Mouse (Mus musculus) layer of hippocampus, adult 8-10 months (tissue): Measurements from ENCODE around the gene Ggcx. TPM values are rescaled to one million over a fixed set of nuclear protein-coding genes. Genes with fewer than 3 reads are reported as not detected.
A peak's percentile ranks its signal among the peaks of the same experiment; 100 is the strongest.
"Not testable (repeated sequence)": the region's sequence is repeated elsewhere in the genome, so short reads cannot be mapped to it uniquely, and the experiment has no call there.

Experiments used
- DNase-seq, 2 experiments: peaks; one replicate each; pipeline ENCODE4 v3.0.0; 2022; ENCODE audit warnings: low spot score in 2 of 2
- total RNA-seq, 4 experiments: library from RNA; stranded (reverse); gene quantifications; 2 replicates each; pipeline ENCODE4 v1.2.4; 2022

The Ggcx gene
- total RNA-seq, 4 experiments from 2014 or later, result 24.5 to 33.3 (median 28.5) TPM

DNA sequence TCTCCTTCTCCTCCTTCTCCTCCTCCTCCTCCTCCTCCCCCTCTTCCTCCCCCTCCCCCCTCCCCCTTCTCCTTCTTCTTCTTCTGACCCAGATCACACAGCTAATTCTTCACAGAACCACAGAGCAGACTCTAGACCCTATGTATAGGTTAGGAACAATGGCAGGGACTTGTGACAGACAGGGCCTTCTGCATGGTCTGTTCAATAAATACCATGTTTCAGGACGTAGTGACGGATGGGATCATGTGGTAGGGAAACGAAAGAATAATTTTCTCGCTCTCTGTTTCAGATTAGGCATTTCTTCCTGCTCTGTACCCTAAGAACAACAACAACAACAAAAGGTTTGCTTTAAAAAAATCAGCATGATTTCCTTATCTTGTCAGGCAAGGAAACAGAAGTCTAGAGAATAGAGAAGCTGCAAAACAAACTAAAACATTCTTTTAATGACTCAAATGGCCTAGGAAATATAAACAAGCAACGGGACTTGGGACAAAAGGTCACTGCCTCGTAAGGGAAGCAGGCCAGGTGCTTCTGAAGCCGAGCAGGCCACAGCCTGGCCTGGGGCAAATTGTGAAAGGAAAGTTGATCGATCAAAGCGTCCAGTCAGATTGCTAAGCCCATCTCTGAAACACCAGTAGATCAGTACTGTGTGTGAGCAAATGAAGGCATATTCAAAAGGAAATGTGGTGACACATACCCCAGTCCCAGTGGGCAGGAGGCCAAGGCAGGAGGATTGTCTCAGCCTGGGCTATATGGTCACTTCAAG lies 46.1 kb downstream of the Ggcx start:
- no peak for DNase-seq

DNA sequence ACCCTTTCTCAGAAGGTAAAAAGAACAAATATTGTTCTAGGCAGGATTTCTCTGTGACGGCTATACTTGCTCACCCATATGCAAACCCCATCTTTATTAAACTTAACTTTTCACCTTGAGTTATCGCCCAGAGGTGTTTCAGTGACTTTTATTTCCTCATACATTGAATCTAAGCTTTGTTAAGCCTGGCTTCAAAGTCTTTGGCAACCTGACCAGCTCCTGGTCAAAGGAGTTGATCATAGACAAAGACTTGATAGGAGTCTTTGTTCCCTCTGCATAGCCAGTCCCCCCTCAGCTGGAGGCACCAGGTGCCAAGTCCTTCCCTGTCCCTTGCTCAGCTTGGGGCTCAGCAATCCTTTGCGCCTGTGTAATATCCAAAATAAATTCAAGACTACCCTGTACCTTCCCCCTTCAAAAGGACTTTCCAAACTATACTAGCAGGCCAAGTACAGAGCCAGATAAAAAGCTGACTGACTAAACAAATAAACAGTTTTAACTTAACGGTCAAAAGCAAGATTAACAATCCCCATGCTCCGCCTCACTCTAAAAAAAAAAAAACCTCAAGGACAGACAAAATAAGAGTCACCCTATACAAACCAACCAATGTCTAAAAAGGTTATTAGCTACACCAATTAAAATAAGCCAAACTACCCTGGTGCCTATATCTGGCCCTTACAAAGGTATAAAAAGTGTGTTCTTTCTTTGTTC lies 48.6 kb downstream of the Ggcx start:
- not testable (repeated sequence) for DNase-seq

DNA sequence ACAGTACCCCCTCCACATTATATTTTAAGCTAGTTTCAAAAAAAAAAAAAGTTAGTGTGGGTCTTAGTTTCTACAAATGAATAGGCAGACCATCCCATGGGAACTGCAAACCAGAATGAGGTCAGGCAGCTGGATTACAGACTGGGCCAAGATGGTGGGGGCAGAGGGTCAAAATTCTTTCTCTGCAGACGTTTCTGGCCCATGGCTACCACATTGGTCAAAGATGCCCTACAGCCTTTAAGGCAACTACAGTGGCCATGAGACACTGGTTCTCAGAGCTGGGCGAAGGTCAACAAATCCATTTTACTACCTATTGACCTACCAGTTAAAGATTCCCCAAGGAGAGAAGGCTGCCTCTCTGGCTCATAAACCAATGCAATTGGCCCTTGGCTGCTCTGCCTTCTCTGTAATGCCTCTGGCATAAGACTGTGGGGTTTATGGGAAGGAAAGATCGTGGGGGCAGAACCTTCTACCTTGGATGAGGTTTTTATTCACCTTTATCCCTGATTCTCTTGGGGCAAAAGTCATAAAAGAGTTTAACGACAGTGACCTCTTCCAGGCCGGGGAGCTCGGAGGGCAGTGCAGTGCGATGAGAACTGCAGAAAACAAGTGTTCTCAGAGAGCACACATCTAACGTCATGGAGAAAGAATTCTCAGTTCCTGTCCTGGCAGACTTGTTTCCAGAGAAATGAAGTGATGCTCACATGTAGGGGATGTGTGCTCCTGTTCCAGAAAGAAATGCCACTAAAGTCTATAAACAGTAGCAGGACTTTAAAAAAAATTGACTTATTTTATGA lies 51.5 kb downstream of the Ggcx start:
- DNase-seq, result no peak

DNA sequence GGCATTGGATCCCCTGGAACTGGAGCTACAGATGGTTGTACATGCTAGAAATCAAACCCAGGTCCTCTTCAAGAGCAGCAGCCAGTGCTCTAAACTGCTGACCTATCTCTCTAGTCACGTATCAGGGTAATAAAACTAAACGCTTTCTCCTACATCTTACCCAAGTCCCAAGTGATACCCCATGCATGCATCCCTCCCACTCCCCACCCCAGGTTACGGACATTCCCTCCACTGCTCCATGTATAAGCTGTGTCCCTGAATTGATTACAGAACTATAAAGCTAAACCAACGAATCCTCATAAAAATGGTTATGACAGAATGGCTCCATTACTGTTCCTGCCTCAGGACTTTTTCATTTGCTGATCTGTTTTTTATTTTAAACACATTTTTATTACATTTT lies 52.1 kb downstream of the Ggcx start:
- no peak for DNase-seq

DNA sequence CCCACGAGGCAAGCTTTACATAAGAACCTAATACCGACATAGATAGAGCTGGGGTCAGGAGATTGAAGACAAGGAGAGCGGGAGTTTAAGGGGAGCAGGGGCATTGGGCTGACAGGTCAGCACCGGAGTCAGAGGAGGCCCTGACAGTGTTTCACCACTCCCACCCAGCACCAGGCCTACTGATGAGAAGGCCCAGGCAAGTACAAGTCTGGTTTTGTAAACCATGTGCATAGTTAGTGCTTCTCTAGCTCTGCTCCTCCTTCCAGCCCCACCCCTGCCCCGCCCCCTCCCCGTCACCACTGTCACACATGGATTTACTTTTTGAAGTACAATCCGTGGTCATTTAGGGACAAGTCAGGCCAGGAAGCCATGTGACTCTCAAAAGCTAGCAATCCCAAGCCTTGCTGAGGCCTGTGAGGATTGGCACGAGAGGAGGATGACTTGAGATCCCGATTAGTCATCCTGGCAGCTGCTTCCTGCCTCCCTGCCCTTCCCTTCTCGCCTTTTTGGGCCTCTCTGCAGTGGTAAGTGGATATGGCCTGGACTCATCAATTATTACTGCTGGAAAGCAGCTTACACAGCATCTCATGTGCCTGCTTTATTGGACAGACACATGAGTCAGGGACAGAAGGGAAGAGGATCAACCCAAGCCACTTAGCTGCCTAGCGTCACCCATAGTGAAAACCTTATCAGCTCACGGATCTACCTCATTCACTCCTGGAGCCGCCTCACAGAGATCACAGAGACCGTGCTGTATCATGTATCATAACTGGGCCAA lies 59.3 kb downstream of the Ggcx start:
- DNase-seq, result no peak

DNA sequence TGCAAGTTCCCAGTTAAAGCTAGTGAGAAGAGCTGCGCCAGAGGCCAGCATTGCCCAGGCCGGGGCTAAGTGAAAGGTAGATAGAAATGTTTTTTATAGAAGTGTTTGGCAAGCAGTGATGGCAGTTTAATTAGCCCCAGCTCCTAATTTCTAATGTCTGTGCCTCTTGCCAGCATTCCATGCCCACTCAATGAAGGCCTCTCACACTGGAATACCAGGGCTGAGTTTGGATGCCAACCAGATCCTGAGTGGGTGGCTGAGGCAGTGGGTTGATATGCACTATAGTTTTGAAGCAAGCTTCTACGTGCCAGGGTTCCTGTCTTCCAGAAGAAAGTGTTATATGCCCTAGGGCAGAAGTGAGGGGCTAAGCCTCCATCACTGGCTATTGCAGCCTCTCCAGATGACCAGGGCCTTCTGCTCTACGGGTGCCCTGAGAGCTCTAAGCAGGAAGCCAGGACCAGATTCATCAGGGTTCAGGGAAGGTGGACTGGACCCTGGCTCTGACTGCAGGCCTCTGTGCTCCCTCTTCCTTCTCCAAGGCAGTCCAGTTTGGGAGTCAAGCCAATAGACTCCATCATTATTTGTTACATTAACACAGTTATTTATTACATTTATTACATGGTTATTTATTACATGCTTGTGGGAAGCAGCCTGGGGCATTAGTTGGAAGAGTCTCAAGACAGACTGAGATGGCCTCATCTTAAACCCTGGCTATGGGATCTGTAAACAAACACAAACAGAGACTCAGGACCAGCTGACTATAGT lies 61.3 kb downstream of the Ggcx start:
- peak; percentile 51 to 52 for DNase-seq

DNA sequence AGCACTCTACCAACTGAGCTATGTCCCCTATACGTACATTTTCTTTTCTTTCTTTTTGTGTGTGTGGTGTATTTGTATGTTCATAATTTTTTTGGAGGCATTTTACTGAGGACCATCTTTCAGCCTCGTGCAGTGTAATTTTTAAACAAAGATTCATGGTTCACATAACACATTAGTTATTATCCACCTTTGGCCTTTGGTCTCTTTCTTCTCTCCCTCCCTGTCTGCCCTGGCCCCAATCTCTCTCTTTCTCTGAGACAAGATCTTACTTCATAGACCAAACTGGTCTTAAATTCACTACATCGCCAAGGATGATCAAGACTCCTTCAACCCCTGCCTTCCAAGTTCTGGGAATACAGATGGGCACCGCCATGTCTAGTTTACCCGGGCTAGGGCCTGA lies 62.7 kb downstream of the Ggcx start:
- no peak for DNase-seq

DNA sequence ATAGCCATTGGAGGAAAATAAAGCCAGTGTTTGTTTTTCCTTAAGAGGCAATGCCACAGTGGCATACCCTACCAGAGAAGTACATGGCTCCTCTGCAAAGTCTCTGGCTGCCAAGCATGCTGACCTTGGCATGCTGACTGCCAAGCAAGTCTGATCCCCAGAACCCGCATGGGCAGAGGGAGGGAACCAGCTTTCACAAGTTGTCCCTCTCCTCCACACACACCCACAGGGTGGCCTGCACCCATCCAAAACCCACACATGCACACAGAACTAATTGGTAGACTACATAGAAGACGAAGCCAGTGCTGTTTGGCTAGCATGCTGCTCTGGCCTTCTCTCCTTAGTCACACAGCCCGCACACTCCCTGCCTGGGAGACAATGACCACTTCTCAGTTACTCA lies 63.5 kb downstream of the Ggcx start:
- DNase-seq, result no peak

DNA sequence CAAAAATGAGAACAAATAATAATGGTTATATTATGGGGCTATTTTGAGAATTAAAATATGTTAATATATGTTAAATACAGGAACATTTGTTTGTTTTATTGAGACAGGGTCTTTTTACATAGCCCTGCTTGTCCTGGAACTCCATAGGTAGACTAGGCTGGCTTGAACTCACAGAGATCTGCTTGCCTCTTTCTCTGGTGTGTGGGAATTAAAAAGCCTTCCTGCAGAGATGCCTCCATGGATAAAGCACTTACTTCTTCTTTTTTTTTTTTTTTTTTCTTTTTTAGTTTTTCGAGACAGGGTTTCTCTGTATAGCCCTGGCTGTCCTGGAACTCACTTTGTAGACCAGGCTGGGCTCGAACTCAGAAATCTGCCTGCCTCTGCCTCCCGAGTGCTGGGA lies 64.6 kb downstream of the Ggcx start:
- DNase-seq, result not testable (repeated sequence)

DNA sequence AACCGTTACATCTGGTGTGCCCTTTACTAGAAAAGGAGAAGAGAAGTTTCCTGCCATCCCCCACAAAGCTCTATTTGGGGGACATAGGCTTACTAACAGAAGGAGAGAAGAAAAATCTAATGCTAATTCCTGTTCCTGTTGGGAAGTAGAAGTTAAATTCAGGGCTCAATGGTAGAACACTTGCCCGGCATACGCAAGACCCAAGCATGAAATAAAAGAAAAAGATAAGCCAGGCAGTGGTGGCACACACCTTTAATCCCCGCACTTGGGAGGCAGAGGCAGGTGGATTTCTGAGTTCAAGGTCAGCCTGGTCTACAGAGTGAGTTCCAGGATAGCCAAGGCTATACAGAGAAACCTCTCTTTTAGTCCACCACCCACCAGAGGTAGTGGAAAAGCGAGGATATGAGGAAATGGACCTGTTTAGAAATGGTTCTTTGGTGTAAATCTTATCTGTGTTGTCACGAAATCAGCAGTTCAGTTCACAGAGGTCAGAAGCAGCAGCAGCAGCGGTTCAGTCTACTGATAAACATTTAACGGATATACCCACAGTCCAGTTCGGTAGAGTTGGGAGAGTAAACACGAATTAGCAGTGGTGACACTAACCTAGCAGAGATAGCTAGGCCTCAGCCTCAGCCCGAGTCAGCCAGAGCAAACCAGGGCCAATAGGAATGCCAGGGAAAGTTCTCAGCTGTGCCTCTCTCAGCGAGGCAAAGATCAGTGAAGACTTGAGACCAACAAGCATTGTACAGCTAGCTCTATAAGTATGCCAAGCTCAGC lies 65.7 kb downstream of the Ggcx start:
- no peak for DNase-seq

DNA sequence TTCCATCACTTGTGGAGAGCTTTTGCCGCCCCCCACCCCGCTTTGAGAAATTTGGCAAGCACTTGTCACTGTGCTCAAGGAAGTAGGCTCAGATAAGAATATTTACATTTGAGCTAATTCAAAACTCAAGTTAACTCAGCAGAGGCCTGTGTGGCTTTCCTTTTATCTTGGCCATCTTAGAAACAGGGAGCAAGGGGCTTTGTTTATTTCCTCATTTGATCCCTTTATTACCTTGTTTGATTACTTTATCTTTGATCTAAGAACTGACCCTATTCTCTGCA lies 66.3 kb downstream of the Ggcx start:
- no peak for DNase-seq

Other genes with a start within 250 kb of the Ggcx start
- 1 to 10 TPM; 2.5 to 3.4 (median 3.3) TPM for gene Atoh8, start 178.7 kb upstream of the Ggcx start, total RNA-seq
- gene Sftpb, start 109.7 kb upstream of the Ggcx start, total RNA-seq, result not detected
- gene Usp39, start 69.1 kb upstream of the Ggcx start, total RNA-seq, result 10 to 100 TPM; 31.3 to 34.3 (median 32.4) TPM
- gene 0610030E20Rik, start 67.0 kb upstream of the Ggcx start, total RNA-seq, result 10 to 100 TPM; 15.6 to 19.6 (median 18.1) TPM
- 10 to 100 TPM; 10.9 to 13.4 (median 11.4) TPM for gene Tmem150a, start 58.9 kb upstream of the Ggcx start, total RNA-seq
- gene Rnf181, start 47.4 kb upstream of the Ggcx start, total RNA-seq, result 10 to 100 TPM; 72.3 to 86.0 (median 78.8) TPM
- gene Vamp5, start 33.8 kb upstream of the Ggcx start, total RNA-seq, result 1 to 10 TPM; 3.8 to 8.8 (median 7.4) TPM
- gene Vamp8, start 23.6 kb upstream of the Ggcx start, total RNA-seq, result 10 to 100 TPM; 12.5 to 33.9 (median 22.4) TPM
- gene Mat2a, start 25.2 kb downstream of the Ggcx start, total RNA-seq, result 100 to 1,000 TPM; 176 to 184 (median 179) TPM
- 1 to 10 TPM in 2 of 4 experiments, under 1 TPM in 2; 0.47 to 1.8 (median 1.3) TPM for gene Sh2d6, start 107.4 kb downstream of the Ggcx start, total RNA-seq
- gene Capg, start 130.1 kb downstream of the Ggcx start, total RNA-seq, result 10 to 100 TPM in 2 of 4 experiments, 1 to 10 TPM in 2; 4.6 to 31.2 (median 16.4) TPM
- gene Elmod3, start 184.1 kb downstream of the Ggcx start, total RNA-seq, result 10 to 100 TPM; 24.3 to 30.2 (median 26.8) TPM
- 100 to 1,000 TPM in 1 of 4 experiments, 10 to 100 TPM in 3; 63.5 to 114 (median 84.2) TPM for gene Retsat, start 184.2 kb downstream of the Ggcx start, total RNA-seq
- 100 to 1,000 TPM in 2 of 4 experiments, 10 to 100 TPM in 2; 92.8 to 106 (median 98.1) TPM for gene Tgoln1, start 202.7 kb downstream of the Ggcx start, total RNA-seq